Mouse (Mus musculus) hematopoietic stem cell, adult 5-6 weeks (primary cell): ENCODE measurements at regions not wholly inside any gene's neighbourhood (a gene's known extent, or its start where the extent isn't known, plus 50 kb on each side); places are given as distances from the start of the nearest gene placed in this dataset.

Experiments used
- ATAC-seq, 2 experiments: fragments of 125-278 bp in 1 of 2; replicated peaks in 1 of 2; 2 replicates each; pipeline ENCODE4 v1.8.0; 2016 to 2017; ENCODE audit warnings: inconsistent platforms in 2 of 2, mild to moderate bottlenecking in 2 of 2, moderate number of reproducible peaks in 2 of 2, low read depth in 1 of 2, moderate TSS enrichment in 1 of 2; ENCODE audit not compliant: low FRiP score in 2 of 2, poor library complexity in 2 of 2, severe bottlenecking in 2 of 2, insufficient read depth in 1 of 2, low TSS enrichment in 1 of 2

- no peak for ATAC-seq
Observed at GRCm38 (mm10) chr8:107887333-107887732, 55.1 kb upstream of the Zfhx3 start.

- no peak for ATAC-seq
Observed at GRCm38 (mm10) chr8:107890922-107891321, 51.5 kb upstream of the Zfhx3 start.
